Mouse (Mus musculus) liver, embryonic 14.5 days (tissue): ENCODE data around the gene Mrpl1. TPM values are rescaled to one million over a fixed set of nuclear protein-coding genes. Genes with fewer than 3 reads are reported as not detected.
A peak's percentile ranks its signal among the peaks of the same experiment; 100 is the strongest.

ENCODE experiments used
- ATAC-seq: fragments of 200-750 bp; cut with Nextera tagmentation; 2 replicates; pipeline ENCODE4 v1.8.0; 2017; ENCODE audit warnings: moderate number of reproducible peaks, mild to moderate bottlenecking, moderate library complexity; ENCODE audit not compliant: insufficient read depth
- DNase-seq, 3 experiments: peaks; one replicate each; pipeline ENCODE4 v3.0.0-alpha.2; 2012 to 2013; ENCODE audit warnings: low read depth in 3 of 3, low spot score in 3 of 3
- H3K27ac ChIP-seq: fragments of 300-500 bp; sonication (generic); 2 replicates; pipeline ENCODE4 v1.5.1; 2014; ENCODE audit warnings: moderate library complexity, mild to moderate bottlenecking, control low read depth, inconsistent platforms
- H3K27me3 ChIP-seq: fragments of 300-500 bp; sonication (generic); 2 replicates; pipeline ENCODE4 v1.6.1; 2014; ENCODE audit warnings: mild to moderate bottlenecking, low read length, moderate library complexity; ENCODE audit not compliant: control insufficient read depth, insufficient read depth
- H3K36me3 ChIP-seq: fragments of 300-500 bp; sonication (generic); replicated peaks from 2 replicates; pipeline ENCODE4 v1.6.1; 2014; ENCODE audit warnings: low read depth; ENCODE audit not compliant: control insufficient read depth, insufficient read depth
- H3K4me1 ChIP-seq, 2 experiments: fragments of 200-500 bp in 1 of 2; fragments of 300-500 bp in 1 of 2; sonication (generic) in 1 of 2; replicated peaks; 2 replicates each; pipeline ENCODE4 v1.6.1; 2012 to 2014; ENCODE audit warnings: antibody characterized with exemption in 1 of 2, inconsistent platforms in 1 of 2, low read length in 1 of 2; ENCODE audit not compliant: control insufficient read depth in 2 of 2, insufficient read depth in 2 of 2
- H3K4me2 ChIP-seq: fragments of 300-500 bp; sonication (generic); 2 replicates; pipeline ENCODE4 v1.6.1; 2014; ENCODE audit warnings: low read depth, mild to moderate bottlenecking, control low read depth, moderate library complexity
- H3K4me3 ChIP-seq, 2 experiments: fragments of 200-500 bp in 1 of 2; fragments of 300-500 bp in 1 of 2; sonication (generic) in 1 of 2; 2 replicates each; pipeline ENCODE4 v1.5.1; 2012 to 2014; ENCODE audit warnings: low read depth in 2 of 2, low read length in 2 of 2, mild to moderate bottlenecking in 2 of 2, control low read depth in 1 of 2, inconsistent platforms in 1 of 2, moderate library complexity in 1 of 2; ENCODE audit not compliant: insufficient read depth in 1 of 2
- H3K9ac ChIP-seq: fragments of 300-500 bp; sonication (generic); replicated peaks from 2 replicates; pipeline ENCODE4 v1.6.1; 2014; ENCODE audit warnings: mild to moderate bottlenecking, control low read depth, moderate library complexity
- H3K9me3 ChIP-seq: fragments of 300-500 bp; sonication (generic); 2 replicates; pipeline ENCODE4 v1.6.1; 2016; ENCODE audit warnings: low read length, mixed read lengths; ENCODE audit not compliant: control insufficient read depth
- CTCF ChIP-seq: IDR thresholded peaks from 2 replicates; pipeline ENCODE4 v1.5.1; 2016; ENCODE audit warnings: antibody characterized with exemption, low read depth, control low read depth
- EP300 ChIP-seq: IDR thresholded peaks from 2 replicates; pipeline ENCODE4 v1.6.1; 2016; ENCODE audit warnings: antibody characterized with exemption, low read depth
- WGBS: fragments of 180-500 bp; shearing (Covaris S2); extraction: QIAGEN DNeasy Blood & Tissue Kit; methylation state at CpG from one replicate; pipeline ENCODE4 v1.1.7; 2014; ENCODE audit not compliant: insufficient replicate concordance; 5-methylcytosine and 5-hydroxymethylcytosine counted together
- polyA plus RNA-seq, 2 experiments: library from polyadenylated mRNA; depleted of rRNA in 1 of 2; stranded (reverse) in 1 of 2; unstranded in 1 of 2; fragments of >200 nt; fragmentation: Nextera tagmentation in 1 of 2; extraction: Ambion mirVana in 1 of 2; gene quantifications; 2 replicates each; pipeline versions ENCODE4 v1.2.1 to v1.2.3; 2012 to 2014

The Mrpl1 gene
- polyA plus RNA-seq, 2 experiments, result 6.0 to 14.7 TPM

- no peak overlapping the region for H3K9ac ChIP-seq
- no peaks in the 10 kb centered on the region for H3K36me3 ChIP-seq
- no peak overlapping the region for H3K4me2 ChIP-seq
- no peak for TF ChIP-seq EP300
- 0 out of 2 replicates have a peak, but pooled peaks have one; percentile 33 for ATAC-seq
- H3K9me3 ChIP-seq, result no peaks in the 10 kb centered on the region
- WGBS, result 54% methylated on average over 10 of the region's 10 CpGs
- H3K4me3 ChIP-seq, result no peak overlapping the region
- H3K27me3 ChIP-seq, result no peaks in the 10 kb centered on the region
- no peak overlapping the region for H3K27ac ChIP-seq
- H3K4me1 ChIP-seq, result peaks cover 6 to 14% of the 10 kb centered on the region in 2 experiments
- DNase-seq, result no peak
These were observed 7.7 kb upstream of the Mrpl1 start for GRCm38 (mm10) chr5:96201462-96202154.

DNA sequence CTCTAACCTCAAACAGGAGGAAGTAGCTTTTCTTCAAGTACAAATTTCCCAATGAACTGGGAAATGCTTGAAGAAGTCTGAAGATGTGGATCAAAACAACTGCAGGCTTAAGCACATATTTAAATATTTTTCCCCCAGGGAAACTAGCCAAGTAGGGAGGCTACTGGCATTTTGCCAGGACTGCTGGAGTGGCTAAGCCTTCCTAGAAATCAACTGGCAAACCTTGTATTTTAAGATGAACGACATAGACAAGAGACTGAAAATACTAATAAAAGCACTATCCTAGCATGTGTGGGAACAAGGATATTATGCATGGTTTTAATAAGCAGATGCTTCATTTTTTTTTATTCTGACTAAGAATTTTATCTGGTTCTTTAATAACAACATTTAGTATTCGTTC, 2.4 kb upstream of the Mrpl1 start:
- H3K4me1 ChIP-seq, result peaks cover 3 to 11% of the 10 kb centered on the region in 2 experiments
- TF ChIP-seq EP300 (no peak), CTCF (no peak)
- no peak overlapping the region for H3K27ac ChIP-seq
- no peak overlapping the region for H3K4me2 ChIP-seq
- 47% methylated on average over 2 of the region's 2 CpGs for WGBS
- no peaks in the 10 kb centered on the region for H3K9me3 ChIP-seq
- DNase-seq, result no peak
- H3K36me3 ChIP-seq, result no peaks in the 10 kb centered on the region
- no peak overlapping the region for H3K9ac ChIP-seq
- no peak for ATAC-seq
- no peaks in the 10 kb centered on the region for H3K27me3 ChIP-seq
- no peak overlapping the region for H3K4me3 ChIP-seq

GRCm38 (mm10) chr5:96207531-96207930, 1.8 kb upstream of the Mrpl1 start:
- H3K36me3 ChIP-seq, result no peaks in the 10 kb centered on the region
- TF ChIP-seq EP300 (no peak), CTCF (no peak)
- H3K4me3 ChIP-seq, result no peak overlapping the region
- H3K27me3 ChIP-seq, result no peaks in the 10 kb centered on the region
- no peak overlapping the region for H3K27ac ChIP-seq
- WGBS, result 78% methylated on average over 2 of the region's 2 CpGs
- DNase-seq (no peak), ATAC-seq (no peak)
- H3K9me3 ChIP-seq, result no peaks in the 10 kb centered on the region
- peaks cover 3 to 11% of the 10 kb centered on the region in 2 experiments for H3K4me1 ChIP-seq
- no peak overlapping the region for H3K9ac ChIP-seq
- H3K4me2 ChIP-seq, result no peak overlapping the region

- no peak overlapping the region for H3K27ac ChIP-seq
- ATAC-seq, result no peak
- H3K9ac ChIP-seq, result no peak overlapping the region
- H3K36me3 ChIP-seq, result no peaks in the 10 kb centered on the region
- WGBS, result 11% methylated on average over 4 of the region's 4 CpGs
- no peak overlapping the region for H3K4me3 ChIP-seq
- peaks cover 3 to 11% of the 10 kb centered on the region in 2 experiments for H3K4me1 ChIP-seq
- peak overlapping the region; percentile 92; the same call in 1 of the 2 replicates for H3K4me2 ChIP-seq
- H3K9me3 ChIP-seq, result no peaks in the 10 kb centered on the region
- TF ChIP-seq EP300 (no peak), CTCF (no peak)
- no peak for DNase-seq
- H3K27me3 ChIP-seq, result no peaks in the 10 kb centered on the region
These were observed 750 bp upstream of the Mrpl1 start for GRCm38 (mm10) chr5:96208543-96208942.

DNA sequence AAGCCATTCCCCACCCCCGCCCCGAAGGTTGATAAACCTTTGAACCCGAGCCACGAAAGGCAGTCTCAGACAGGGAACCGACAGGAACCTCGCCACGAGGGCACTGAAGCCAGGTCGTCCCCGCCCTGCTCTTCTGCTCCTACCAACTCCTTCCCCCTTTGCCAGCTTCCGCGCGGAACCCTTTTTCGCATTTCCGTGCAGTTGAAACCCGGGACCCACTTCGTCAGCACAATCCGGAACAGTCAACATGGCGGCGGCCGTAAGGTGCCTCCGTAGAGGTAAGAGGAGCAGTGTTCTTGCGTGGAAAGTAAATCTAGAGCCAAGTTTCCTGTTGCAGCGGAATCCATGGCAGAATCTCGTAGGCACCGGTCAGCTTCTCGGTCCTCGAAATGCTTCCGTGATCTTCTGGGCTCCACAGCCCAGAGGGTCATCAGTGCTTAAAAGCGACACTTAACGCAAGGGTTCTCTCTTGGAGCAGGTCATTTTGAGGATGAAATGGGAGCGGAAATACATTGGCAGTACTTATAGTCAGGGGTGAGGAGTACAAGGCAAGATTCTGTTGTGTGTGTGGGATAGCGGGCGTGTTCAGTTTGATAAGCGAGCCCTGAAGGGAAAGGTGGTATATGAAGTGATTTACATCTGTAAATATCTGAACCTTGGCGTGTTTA, 757 bp downstream of the Mrpl1 start:
- under 1% methylated on average over 35 of the region's 35 CpGs for WGBS

More for the DNA sequence above, 757 bp downstream of the Mrpl1 start:
- Histone ChIP-seq H3K4me2 (peak overlapping the region; percentile 92), H3K27me3 (no peaks in the 10 kb centered on the region), H3K9me3 (no peaks in the 10 kb centered on the region), H3K27ac (peak overlapping the region; percentile 74), H3K4me3 (peak overlapping the region; percentile 92 to 94), H3K36me3 (0 out of 2 replicates have a peak, but pooled peaks cover 4% of the 10 kb centered on the region), H3K9ac (peak overlapping the region; percentile 86), H3K4me1 (peaks cover 3 to 11% of the 10 kb centered on the region in 2 experiments)
- ATAC-seq, result peak; percentile 95
- TF ChIP-seq EP300 (no peak; the same call in 1 of the 2 replicates), CTCF (0 out of 2 replicates have a peak, but pooled peaks have one; percentile 6)
- DNase-seq, result peak; percentile 87 to 88 (median 87)
